Mouse (Mus musculus) spleen, adult 12 weeks (tissue): ENCODE results near the gene Wdr1.

Source experiments
- DNase-seq: peaks from one replicate; pipeline ENCODE4 v3.0.0; 2022; ENCODE audit warnings: low spot score

The Wdr1 gene

GRCm38 (mm10) chr5:38544423-38545415, 18.3 kb downstream of the Wdr1 start:
- no peak for DNase-seq

- DNase-seq = no peak
These were observed 19.4 kb downstream of the Wdr1 start for GRCm38 (mm10) chr5:38543496-38544217.

GRCm38 (mm10) chr5:38541728-38542127, 21.3 kb downstream of the Wdr1 start:
- no peak for DNase-seq

GRCm38 (mm10) chr5:38540898-38541297, 22.1 kb downstream of the Wdr1 start:
- DNase-seq = no peak

GRCm38 (mm10) chr5:38538508-38538907, 24.5 kb downstream of the Wdr1 start:
- DNase-seq = no peak

- no peak for DNase-seq
These were observed 25.2 kb downstream of the Wdr1 start for GRCm38 (mm10) chr5:38537845-38538244.

- no peak for DNase-seq
These were observed 26.2 kb downstream of the Wdr1 start for GRCm38 (mm10) chr5:38536822-38537221.

GRCm38 (mm10) chr5:38532084-38532483, 30.9 kb downstream of the Wdr1 start:
- DNase-seq = no peak

- DNase-seq = no peak
These were observed 33.1 kb downstream of the Wdr1 start for GRCm38 (mm10) chr5:38529724-38530428.

GRCm38 (mm10) chr5:38522977-38523376, 40.0 kb downstream of the Wdr1 start:
- no peak for DNase-seq

- no peak for DNase-seq
These were observed 42.2 kb downstream of the Wdr1 start for GRCm38 (mm10) chr5:38520838-38521237.

GRCm38 (mm10) chr5:38516267-38516666, 46.8 kb downstream of the Wdr1 start:
- DNase-seq = no peak

- DNase-seq = no peak
These were observed 50.0 kb downstream of the Wdr1 start for GRCm38 (mm10) chr5:38512991-38513390.

- no peak for DNase-seq
These were observed 53.5 kb downstream of the Wdr1 start for GRCm38 (mm10) chr5:38509568-38509967.

- DNase-seq = no peak
These were observed 57.6 kb downstream of the Wdr1 start for GRCm38 (mm10) chr5:38505435-38505765.

GRCm38 (mm10) chr5:38504747-38505434, 58.1 kb downstream of the Wdr1 start:
- no peak for DNase-seq

- DNase-seq = no peak
These were observed 58.9 kb downstream of the Wdr1 start for GRCm38 (mm10) chr5:38504116-38504515.

- DNase-seq = no peak
These were observed 60.0 kb downstream of the Wdr1 start, which contains the start of gene Slc2a9 for GRCm38 (mm10) chr5:38502992-38503391. Gene Slc2a9, minus strand, starts transcription at chr5:38503143.

GRCm38 (mm10) chr5:38500043-38500442, 63.0 kb downstream of the Wdr1 start:
- no peak for DNase-seq

- no peak for DNase-seq
These were observed 63.7 kb downstream of the Wdr1 start for GRCm38 (mm10) chr5:38499316-38499811.

- no peak for DNase-seq
These were observed 64.5 kb downstream of the Wdr1 start for GRCm38 (mm10) chr5:38498479-38498878.
